Mouse (Mus musculus) kidney, postnatal 14 days (tissue): ENCODE data around the gene 4930404N11Rik.

Experiments used
- DNase-seq: peaks from one replicate; pipeline ENCODE4 v3.0.0; 2022; ENCODE audit warnings: mixed read lengths

4930404N11Rik gene

GRCm38 (mm10) chr10:81365672-81366476 lies at the start of gene 4930404N11Rik:
TSS of gene 4930404N11Rik (minus strand) at chr10:81365816.
- DNase-seq, result no peak

- DNase-seq, result no peak
Observed at GRCm38 (mm10) chr10:81415146-81415545, 49.5 kb upstream of the 4930404N11Rik start.

GRCm38 (mm10) chr10:81414682-81415081 lies 49.1 kb upstream of the 4930404N11Rik start:
- peak; percentile 79 for DNase-seq

- peak; percentile 95 for DNase-seq
Observed at GRCm38 (mm10) chr10:81413310-81414261, 48.0 kb upstream of the 4930404N11Rik start.

GRCm38 (mm10) chr10:81412586-81413309 lies 47.1 kb upstream of the 4930404N11Rik start:
- no peak for DNase-seq

- peak; percentile 91 for DNase-seq
Observed at GRCm38 (mm10) chr10:81411471-81412400, 46.1 kb upstream of the 4930404N11Rik start.

GRCm38 (mm10) chr10:81410981-81411380 lies 45.4 kb upstream of the 4930404N11Rik start:
- DNase-seq, result peak; percentile 67

GRCm38 (mm10) chr10:81410350-81410749 lies 44.7 kb upstream of the 4930404N11Rik start:
- no peak for DNase-seq

- DNase-seq, result no peak
Observed at GRCm38 (mm10) chr10:81409330-81409729, 43.7 kb upstream of the 4930404N11Rik start.

GRCm38 (mm10) chr10:81408871-81409291 lies 43.3 kb upstream of the 4930404N11Rik start:
- DNase-seq, result peak; percentile 93

GRCm38 (mm10) chr10:81408424-81408729 lies 42.8 kb upstream of the 4930404N11Rik start:
- DNase-seq, result no peak

GRCm38 (mm10) chr10:81407539-81408423 lies 42.2 kb upstream of the 4930404N11Rik start:
- DNase-seq, result peak; percentile 91

- DNase-seq, result no peak
Observed at GRCm38 (mm10) chr10:81406504-81407440, 41.2 kb upstream of the 4930404N11Rik start.

GRCm38 (mm10) chr10:81405588-81406201 lies 40.1 kb upstream of the 4930404N11Rik start:
- no peak for DNase-seq

- peak; percentile 67 for DNase-seq
Observed at GRCm38 (mm10) chr10:81404720-81405119, 39.1 kb upstream of the 4930404N11Rik start.

- DNase-seq, result no peak
Observed at GRCm38 (mm10) chr10:81404082-81404481, 38.5 kb upstream of the 4930404N11Rik start.

GRCm38 (mm10) chr10:81403511-81403910 lies 37.9 kb upstream of the 4930404N11Rik start:
- DNase-seq, result no peak

- DNase-seq, result no peak
Observed at GRCm38 (mm10) chr10:81402227-81402765, 36.7 kb upstream of the 4930404N11Rik start.
